Mouse (Mus musculus) midbrain, embryonic 10.5 days (tissue): ENCODE data around the gene Nlrp1a. TPM values are rescaled to one million over a fixed set of nuclear protein-coding genes. Genes with fewer than 3 reads are reported as not detected.

Experiments used
- DNase-seq: peaks from one replicate; pipeline ENCODE4 v3.0.0-alpha.2; 2017; ENCODE audit warnings: low spot score
- H3K27ac ChIP-seq: fragments of 300-500 bp; sonication (generic); replicated peaks from 2 replicates; pipeline ENCODE4 v1.5.1; 2016; ENCODE audit warnings: mild to moderate bottlenecking
- H3K27me3 ChIP-seq: fragments of 300-500 bp; sonication (generic); 2 replicates; pipeline ENCODE4 v1.6.1; 2016; ENCODE audit warnings: low read depth, mild to moderate bottlenecking; ENCODE audit not compliant: poor library complexity, severe bottlenecking
- H3K36me3 ChIP-seq: fragments of 300-500 bp; sonication (generic); 2 replicates; pipeline ENCODE4 v1.6.1; 2016; ENCODE audit warnings: mild to moderate bottlenecking, moderate library complexity
- H3K4me1 ChIP-seq: fragments of 300-500 bp; sonication (generic); 2 replicates; pipeline ENCODE4 v1.6.1; 2016
- H3K4me3 ChIP-seq: fragments of 300-500 bp; sonication (generic); 2 replicates; pipeline ENCODE4 v1.5.1; 2016; ENCODE audit warnings: mild to moderate bottlenecking, moderate library complexity
- H3K9me3 ChIP-seq: fragments of 300-500 bp; sonication (generic); replicated peaks from 2 replicates; pipeline ENCODE4 v1.6.1; 2016; ENCODE audit warnings: mild to moderate bottlenecking
- WGBS: fragments of 180-500 bp; shearing (Covaris S2); methylation state at CpG from one replicate; pipeline ENCODE4 v1.1.7; 2016; 5-methylcytosine and 5-hydroxymethylcytosine counted together
- polyA plus RNA-seq: library from polyadenylated mRNA; unstranded; fragments of >200 nt; fragmentation: Nextera tagmentation; extraction: Ambion mirVana; gene quantifications from 2 replicates; pipeline ENCODE4 v1.2.1, GENCODE M21; 2016

The Nlrp1a gene
- polyA plus RNA-seq = 0.06 TPM in 1 of 2 replicates, not detected in the other

GRCm38 (mm10) chr11:71144661-71145060 is at the start of gene Nlrp1a:
TSS of gene Nlrp1a (minus strand) at chr11:71144704.
- Histone ChIP-seq H3K27ac (no peak within 1 kb of the TSS), H3K4me3 (no peak within 1 kb of the TSS), H3K36me3 (no peaks in the 10 kb centered on the region), H3K9me3 (no peaks in the 10 kb centered on the region), H3K27me3 (no peaks in the 10 kb centered on the region), H3K4me1 (no peaks in the 10 kb centered on the region)
- DNase-seq = no peak
- WGBS = 75% methylated on average over 3 of the region's 3 CpGs

- Histone ChIP-seq H3K36me3 (no peaks in the 10 kb centered on the region), H3K4me3 (no peak overlapping the region), H3K27me3 (no peaks in the 10 kb centered on the region), H3K27ac (no peak overlapping the region), H3K4me1 (no peaks in the 10 kb centered on the region), H3K9me3 (no peaks in the 10 kb centered on the region)
- WGBS = 80% methylated on average over 1 of the region's 1 CpGs
- DNase-seq = no peak
Observed at GRCm38 (mm10) chr11:71169633-71170032, 25.1 kb upstream of the Nlrp1a start.

GRCm38 (mm10) chr11:71164139-71164538 is 19.6 kb upstream of the Nlrp1a start:
- WGBS = 82% methylated on average over 1 of the region's 1 CpGs
- no peak for DNase-seq
- H3K4me3 ChIP-seq = no peak overlapping the region

GRCm38 (mm10) chr11:71159439-71160136 is 15.1 kb upstream of the Nlrp1a start:
- WGBS = 77% methylated on average over 3 of the region's 3 CpGs
- H3K9me3 ChIP-seq = no peaks in the 10 kb centered on the region
- H3K4me3 ChIP-seq = no peak overlapping the region

More at GRCm38 (mm10) chr11:71164139-71164538, 19.6 kb upstream of the Nlrp1a start:
- Histone ChIP-seq H3K4me1 (no peaks in the 10 kb centered on the region), H3K27ac (no peak overlapping the region), H3K36me3 (no peaks in the 10 kb centered on the region), H3K9me3 (no peaks in the 10 kb centered on the region), H3K27me3 (no peaks in the 10 kb centered on the region)

DNA sequence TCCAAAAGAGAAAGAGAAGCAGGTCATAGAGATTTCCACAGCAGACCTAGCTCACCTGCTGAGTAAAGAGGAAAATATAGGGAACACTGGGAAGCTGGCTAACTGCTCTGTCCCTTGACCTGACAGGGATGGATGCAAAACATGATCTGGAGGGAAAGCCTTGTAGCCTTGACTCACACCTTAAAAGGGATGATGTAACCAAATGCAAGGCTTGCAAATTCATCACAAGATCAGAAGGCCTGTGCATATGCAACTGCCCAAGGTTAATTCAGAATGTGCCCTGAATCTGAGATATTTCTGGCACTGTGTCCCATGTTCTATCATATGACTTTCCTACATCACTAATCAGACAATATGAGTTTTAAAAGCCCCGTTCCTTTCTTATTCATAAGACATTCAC is 10.8 kb upstream of the Nlrp1a start:
- Histone ChIP-seq H3K4me1 (no peaks in the 10 kb centered on the region), H3K27ac (no peak overlapping the region), H3K27me3 (no peaks in the 10 kb centered on the region), H3K4me3 (no peak overlapping the region), H3K36me3 (no peaks in the 10 kb centered on the region), H3K9me3 (no peaks in the 10 kb centered on the region)
- no peak for DNase-seq
- WGBS = 84% methylated on average over 1 of the region's 1 CpGs

More at GRCm38 (mm10) chr11:71159439-71160136, 15.1 kb upstream of the Nlrp1a start:
- H3K27ac ChIP-seq = no peak overlapping the region
- H3K4me1 ChIP-seq = no peaks in the 10 kb centered on the region
- H3K36me3 ChIP-seq = no peaks in the 10 kb centered on the region
- no peaks in the 10 kb centered on the region for H3K27me3 ChIP-seq
- DNase-seq = no peak

GRCm38 (mm10) chr11:71142031-71142430 is 2.5 kb downstream of the Nlrp1a start:
- no peak for DNase-seq
- no peaks in the 10 kb centered on the region for H3K27me3 ChIP-seq
- WGBS = 73% methylated on average over 1 of the region's 1 CpGs
- no peak overlapping the region for H3K4me3 ChIP-seq
- H3K9me3 ChIP-seq = no peaks in the 10 kb centered on the region
- H3K4me1 ChIP-seq = no peaks in the 10 kb centered on the region
- no peak overlapping the region for H3K27ac ChIP-seq
- no peaks in the 10 kb centered on the region for H3K36me3 ChIP-seq

DNA sequence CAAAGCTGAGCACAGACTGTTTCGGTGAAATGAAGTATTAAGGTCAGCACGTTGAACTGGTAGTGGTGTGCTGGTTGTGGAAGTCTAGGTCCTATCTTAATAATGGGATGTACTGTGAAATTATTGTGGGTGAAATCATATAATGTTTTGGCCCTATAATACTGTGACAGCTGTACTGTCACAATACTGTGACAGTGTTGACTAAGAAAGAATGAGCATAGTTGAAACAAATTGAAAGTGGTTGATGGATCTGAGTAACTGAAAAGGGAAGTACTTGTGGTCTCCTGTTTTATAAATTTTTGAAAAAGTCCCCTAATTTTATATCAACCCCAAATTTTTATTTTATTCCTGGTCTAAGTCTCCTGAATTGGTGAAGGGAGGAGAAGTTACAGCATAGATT is 37.4 kb downstream of the Nlrp1a start:
- H3K9me3 ChIP-seq = no peaks in the 10 kb centered on the region
- H3K27me3 ChIP-seq = no peaks in the 10 kb centered on the region
- H3K27ac ChIP-seq = no peak overlapping the region
- 79% methylated on average over 2 of the region's 2 CpGs for WGBS
- no peak for DNase-seq
- H3K4me1 ChIP-seq = no peaks in the 10 kb centered on the region
- no peaks in the 10 kb centered on the region for H3K36me3 ChIP-seq
- no peak overlapping the region for H3K4me3 ChIP-seq

DNA sequence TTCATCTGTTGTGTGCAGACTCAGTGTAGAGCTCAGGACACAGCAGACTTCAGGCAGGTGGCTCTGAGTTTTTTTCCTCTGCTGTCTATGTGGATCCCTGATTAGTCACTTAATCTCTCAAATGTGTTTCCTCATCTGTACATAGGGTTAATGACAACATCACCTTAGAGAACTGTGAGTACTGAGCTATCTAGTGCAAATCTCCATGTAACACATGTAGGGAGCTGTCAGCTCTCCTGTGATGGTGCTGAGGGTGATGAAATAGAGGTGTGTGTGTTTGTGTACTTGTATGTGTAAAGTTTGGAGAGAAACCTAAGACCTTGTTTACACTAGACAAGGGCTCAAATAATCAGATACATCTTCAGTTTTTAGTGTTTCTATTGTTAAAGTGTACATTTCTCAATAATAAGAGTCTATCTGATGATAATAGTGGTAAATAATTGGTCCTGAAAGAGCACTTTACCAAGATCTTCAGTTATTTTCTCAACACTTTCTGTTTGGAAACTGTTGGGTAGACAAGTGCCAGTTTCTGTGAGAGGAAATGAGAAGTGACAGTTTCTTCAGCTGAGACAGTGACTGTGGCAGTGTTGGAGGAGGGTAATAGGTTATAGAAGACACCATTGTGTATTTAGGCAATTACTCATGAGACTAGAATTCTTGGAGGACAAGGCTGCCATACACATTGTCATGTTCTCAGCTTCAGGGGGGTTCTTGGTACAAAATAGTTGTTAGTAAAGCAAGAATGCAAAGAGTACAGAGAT is 38.1 kb downstream of the Nlrp1a start:
- Histone ChIP-seq H3K27ac (no peak overlapping the region), H3K36me3 (no peaks in the 10 kb centered on the region), H3K27me3 (no peaks in the 10 kb centered on the region), H3K9me3 (no peaks in the 10 kb centered on the region), H3K4me3 (no peak overlapping the region), H3K4me1 (no peaks in the 10 kb centered on the region)
- DNase-seq = no peak

GRCm38 (mm10) chr11:71103931-71104330 is 40.6 kb downstream of the Nlrp1a start:
- Histone ChIP-seq H3K27me3 (no peaks in the 10 kb centered on the region), H3K27ac (no peak overlapping the region), H3K4me3 (no peak overlapping the region), H3K4me1 (no peaks in the 10 kb centered on the region), H3K36me3 (no peaks in the 10 kb centered on the region), H3K9me3 (no peaks in the 10 kb centered on the region)
- no peak for DNase-seq

GRCm38 (mm10) chr11:71076342-71076741 is 68.2 kb downstream of the Nlrp1a start:
- 77% methylated on average over 1 of the region's 1 CpGs for WGBS
- H3K27me3 ChIP-seq = no peaks in the 10 kb centered on the region
- H3K9me3 ChIP-seq = peaks cover 20% of the 10 kb centered on the region
- H3K4me1 ChIP-seq = no peaks in the 10 kb centered on the region
- H3K36me3 ChIP-seq = no peaks in the 10 kb centered on the region
- H3K4me3 ChIP-seq = no peak overlapping the region
- no peak for DNase-seq
- no peak overlapping the region for H3K27ac ChIP-seq

GRCm38 (mm10) chr11:71052554-71052953 is 92.0 kb downstream of the Nlrp1a start:
- Histone ChIP-seq H3K4me1 (no peaks in the 10 kb centered on the region), H3K4me3 (no peak overlapping the region), H3K27me3 (no peaks in the 10 kb centered on the region), H3K36me3 (no peaks in the 10 kb centered on the region), H3K27ac (no peak overlapping the region), H3K9me3 (no peaks in the 10 kb centered on the region)
- WGBS = 0% methylated on average over 1 of the region's 1 CpGs
- DNase-seq = no peak
